Mouse (Mus musculus) ES-E14 (cell line): ENCODE data around the gene Bdh2.

ENCODE experiments used
- CHD2 ChIP-seq: IDR thresholded peaks from 2 replicates; pipeline ENCODE4 v1.6.1; 2014; ENCODE audit warnings: mild to moderate bottlenecking, low read depth, low read length, inconsistent platforms
- HCFC1 ChIP-seq: IDR thresholded peaks from 2 replicates; pipeline ENCODE4 v1.6.1; 2012; ENCODE audit warnings: low read length, inconsistent platforms, borderline replicate concordance; ENCODE audit not compliant: insufficient read depth
- MAFK ChIP-seq: IDR thresholded peaks from 2 replicates; pipeline ENCODE4 v1.6.1; 2014; ENCODE audit warnings: mild to moderate bottlenecking, low read depth, low read length, inconsistent platforms; ENCODE audit not compliant: insufficient read depth
- ZC3H11A ChIP-seq: IDR thresholded peaks from 2 replicates; pipeline ENCODE4 v1.6.1; 2012; ENCODE audit warnings: low read depth, mild to moderate bottlenecking, inconsistent platforms, low read length, borderline replicate concordance
- ZNF384 ChIP-seq: IDR thresholded peaks from 2 replicates; pipeline ENCODE4 v1.6.1; 2012; ENCODE audit warnings: low read depth, low read length, inconsistent platforms

DNA sequence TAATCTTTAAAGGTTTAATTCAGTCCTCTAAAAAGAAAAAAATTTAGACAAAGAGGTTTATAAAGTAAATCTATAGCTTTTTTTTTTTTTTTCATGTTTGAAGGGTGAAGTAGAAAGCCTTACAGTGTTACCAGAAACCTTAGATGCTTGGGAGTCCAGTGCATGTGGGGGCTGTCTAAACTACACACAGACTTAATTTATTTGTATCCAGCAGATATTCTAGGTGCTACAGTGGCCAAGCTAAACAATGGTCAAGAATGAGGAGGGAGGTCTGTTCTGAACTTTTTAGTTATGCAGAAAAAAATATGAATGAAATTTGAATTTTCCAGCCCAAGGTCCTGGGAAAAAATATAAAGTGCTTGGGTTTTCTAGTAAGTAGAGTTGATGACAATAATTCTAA is 26.2 kb upstream of the Bdh2 start:
- TF ChIP-seq HCFC1 (no peak), CHD2 (no peak), ZC3H11A (no peak), MAFK (no peak), ZNF384 (no peak)
